In the genomic region with DNA sequence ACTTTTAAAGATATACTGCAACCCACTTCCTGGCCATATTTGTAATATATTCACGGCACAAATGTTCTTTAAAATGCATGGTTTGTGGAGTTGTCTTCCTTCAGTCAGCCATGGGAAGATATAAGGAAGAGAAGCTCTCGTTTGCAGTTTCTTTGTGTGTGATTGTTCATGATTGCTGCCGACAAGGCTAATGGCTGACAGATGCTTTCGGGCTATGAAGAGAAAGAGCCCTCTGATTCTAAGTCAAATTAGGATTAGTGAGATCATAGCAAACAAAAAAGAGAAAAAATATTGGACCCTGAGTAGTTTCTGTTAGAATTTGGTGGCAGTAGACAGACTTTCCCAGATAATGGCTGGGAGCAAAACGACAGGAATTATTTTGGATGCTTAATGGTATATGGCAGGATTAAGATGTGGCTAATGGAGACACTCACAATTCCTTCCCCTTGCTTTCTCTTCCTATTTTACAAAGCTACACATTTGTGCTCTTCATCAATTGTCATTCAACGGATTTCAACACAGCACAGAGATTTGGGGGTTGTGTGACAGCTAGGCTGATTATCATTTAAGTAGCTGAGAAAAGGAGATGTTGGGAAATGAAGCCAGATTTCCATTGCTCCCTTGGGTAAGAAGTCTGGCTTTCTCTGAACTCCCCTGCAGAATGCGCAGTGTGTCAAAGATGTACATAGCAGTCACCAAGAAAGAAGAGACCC, we compare ENCODE assay signal across 18 mouse cellular contexts.
DNase-seq lines count a peak whose midpoint lies in the region; ATAC-seq and TF ChIP-seq lines count a peak whose summit lies in the region.
"Had no signal": no experiment of that assay in that cellular context is flagged by ENCODE, and none has a peak within 500 bp of the region (broad histone marks: within the 10 kb centered on the region; RNA-seq: fewer than 3 reads in every experiment).

No protein-coding gene starts in this region.

- peak; percentile 30 for DNase-seq in embryo, embryonic 10.5 days (ENCODE audit: low spot score)
- DNase-seq in embryo, embryonic 10 days (ENCODE audit: low spot score), result no peak
- peak; percentile 7 for DNase-seq in intestine, embryonic 14.5 days (ENCODE audit: low spot score)
- DNase-seq in midbrain, embryonic 10.5 days (ENCODE audit: low spot score), result no peak
- no peak for DNase-seq in midbrain, postnatal 0 days (ENCODE audit: low spot score)
- DNase-seq in left cerebral cortex, postnatal 25 days (ENCODE audit: low spot score in 2 of 2), result no peak
- no peak for DNase-seq in thymus, postnatal 10 days (ENCODE audit: low spot score in 2 of 2)
- DNase-seq: adrenal gland, adult 2 months; cerebellum, adult 9-10 months; heart, postnatal 14 days; retina, postnatal 1 day; thymus, adult 2 months had no signal

- no peak for TF ChIP-seq CTCF in intestine, postnatal 0 days (IDR thresholded peaks at IDR 0.05; ENCODE audit: low read depth)
- no peak for TF ChIP-seq CTCF in midbrain, postnatal 0 days (IDR thresholded peaks at IDR 0.05)

- ATAC-seq in intestine, embryonic 14.5 days (replicated peaks; ENCODE audit: low FRiP score, low TSS enrichment, low read depth), result no peak
- ATAC-seq in intestine, postnatal 0 days, result no peak
- no peak for ATAC-seq in midbrain, postnatal 0 days (ENCODE audit: low FRiP score)
- ATAC-seq: inflammation-experienced regulatory T-cells, adult 6 months had no signal

- no peaks in the 10 kb centered on the region for H3K27me3 ChIP-seq in intestine, embryonic 14.5 days (replicated peaks; ENCODE audit: control insufficient read depth, insufficient read depth, low read length)
- no peaks in the 10 kb centered on the region for H3K27me3 ChIP-seq in intestine, postnatal 0 days (replicated peaks; ENCODE audit: control insufficient read depth, insufficient read depth, low read length)
- H3K27me3 ChIP-seq in midbrain, embryonic 10.5 days (ENCODE audit: low read depth, poor library complexity, severe bottlenecking), result no peaks in the 10 kb centered on the region
- H3K27me3 ChIP-seq in midbrain, postnatal 0 days (ENCODE audit: insufficient read depth, low read length), result no peaks in the 10 kb centered on the region
- H3K27me3 ChIP-seq: limb, embryonic 15.5 days; liver, embryonic 15.5 days had no signal

- no peak overlapping the region for H3K9ac ChIP-seq in intestine, embryonic 14.5 days (ENCODE audit: low read length)
- no peak overlapping the region for H3K9ac ChIP-seq in intestine, postnatal 0 days (ENCODE audit: low read depth, low read length)
- no peak overlapping the region for H3K9ac ChIP-seq in midbrain, postnatal 0 days (replicated peaks; ENCODE audit: low read length, poor library complexity, severe bottlenecking)
- H3K9ac ChIP-seq: limb, embryonic 15.5 days; liver, embryonic 15.5 days had no signal

- H3K4me1 ChIP-seq in intestine, embryonic 14.5 days (replicated peaks; ENCODE audit: control insufficient read depth, insufficient read depth, low read length), result no peaks in the 10 kb centered on the region
- H3K4me1 ChIP-seq in intestine, postnatal 0 days (replicated peaks; ENCODE audit: control insufficient read depth, insufficient read depth, low read length), result no peaks in the 10 kb centered on the region
- H3K4me1 ChIP-seq in midbrain, embryonic 10.5 days, result peaks cover 23% of the 10 kb centered on the region
- H3K4me1 ChIP-seq in midbrain, postnatal 0 days (ENCODE audit: insufficient read depth, low read length), result no peaks in the 10 kb centered on the region
- H3K4me1 ChIP-seq: limb, embryonic 15.5 days; liver, embryonic 15.5 days had no signal

- no peak overlapping the region for H3K4me3 ChIP-seq in intestine, embryonic 14.5 days (ENCODE audit: low read depth, low read length)
- no peak overlapping the region for H3K4me3 ChIP-seq in intestine, postnatal 0 days (ENCODE audit: low read depth, low read length)
- no peak overlapping the region for H3K4me3 ChIP-seq in midbrain, embryonic 10.5 days
- no peak overlapping the region for H3K4me3 ChIP-seq in midbrain, postnatal 0 days (ENCODE audit: low read depth, low read length)
- H3K4me3 ChIP-seq: limb, embryonic 15.5 days; liver, embryonic 15.5 days; myocyte had no signal

- H3K27ac ChIP-seq in intestine, embryonic 14.5 days (ENCODE audit: low read depth), result no peak overlapping the region
- H3K27ac ChIP-seq in intestine, postnatal 0 days (ENCODE audit: low read depth, low read length), result no peak overlapping the region
- H3K27ac ChIP-seq in midbrain, embryonic 10.5 days (replicated peaks), result peak overlapping the region; percentile 71
- peak overlapping the region; percentile 69 for H3K27ac ChIP-seq in midbrain, postnatal 0 days (ENCODE audit: low read depth, low read length)
- H3K27ac ChIP-seq: limb, embryonic 15.5 days; liver, embryonic 15.5 days had no signal

- H3K4me2 ChIP-seq in intestine, embryonic 14.5 days (ENCODE audit: low read length), result no peak overlapping the region
- no peak overlapping the region for H3K4me2 ChIP-seq in intestine, postnatal 0 days (replicated peaks; ENCODE audit: low read depth)
- H3K4me2 ChIP-seq in midbrain, postnatal 0 days (ENCODE audit: low read depth, low read length, poor library complexity, severe bottlenecking), result no peak overlapping the region
- H3K4me2 ChIP-seq: heart, embryonic 11.5 days; limb, embryonic 15.5 days; liver, embryonic 15.5 days had no signal

- WGBS in intestine, embryonic 14.5 days, result 61% methylated on average over 7 of the region's 7 CpGs
- 56% methylated on average over 7 of the region's 7 CpGs for WGBS in intestine, postnatal 0 days
- 60% methylated on average over 7 of the region's 7 CpGs for WGBS in midbrain, embryonic 10.5 days
- WGBS in midbrain, postnatal 0 days, result 26% methylated on average over 7 of the region's 7 CpGs

- H3K36me3 ChIP-seq in intestine, embryonic 14.5 days (ENCODE audit: control insufficient read depth, insufficient read depth, low read length), result no peaks in the 10 kb centered on the region
- no peaks in the 10 kb centered on the region for H3K36me3 ChIP-seq in intestine, postnatal 0 days (ENCODE audit: control insufficient read depth, insufficient read depth)
- no peaks in the 10 kb centered on the region for H3K36me3 ChIP-seq in midbrain, embryonic 10.5 days
- no peaks in the 10 kb centered on the region for H3K36me3 ChIP-seq in midbrain, postnatal 0 days (ENCODE audit: insufficient read depth, low read length)
- H3K36me3 ChIP-seq: limb, embryonic 15.5 days; liver, embryonic 15.5 days had no signal

- intact Hi-C loops in left cerebral cortex, postnatal 25 days (cut with DNase I), result no loop called here

- no peaks in the 10 kb centered on the region for H3K9me3 ChIP-seq in intestine, embryonic 14.5 days (ENCODE audit: control insufficient read depth, low read length)
- H3K9me3 ChIP-seq in intestine, postnatal 0 days (ENCODE audit: control insufficient read depth), result no peaks in the 10 kb centered on the region
- no peaks in the 10 kb centered on the region for H3K9me3 ChIP-seq in midbrain, embryonic 10.5 days (replicated peaks)
- H3K9me3 ChIP-seq in midbrain, postnatal 0 days (ENCODE audit: low read length), result no peaks in the 10 kb centered on the region
- H3K9me3 ChIP-seq: limb, embryonic 15.5 days; liver, embryonic 15.5 days had no signal

Comparison
In these comparisons a context has a peak if more than half of its experiments do, and no peak if none do; other contexts are left out.
1. DNase-seq: peak in embryo, embryonic 10.5 days (single experiment) and intestine, embryonic 14.5 days (single experiment); none in embryo, embryonic 10 days (single experiment), midbrain, embryonic 10.5 days (single experiment), midbrain, postnatal 0 days (single experiment), left cerebral cortex, postnatal 25 days (0 of 2) and thymus, postnatal 10 days (0 of 2).
2. H3K27ac ChIP-seq: peak in midbrain, embryonic 10.5 days (single experiment) and midbrain, postnatal 0 days (single experiment); none in intestine, embryonic 14.5 days (single experiment) and intestine, postnatal 0 days (single experiment).